Mouse (Mus musculus) erythroblast, adult 5-6 weeks (primary cell): ENCODE measurements around the gene Simc1. TPM values are rescaled to one million over a fixed set of nuclear protein-coding genes. Genes with fewer than 3 reads are reported as not detected.

Experiments
- ATAC-seq: replicated peaks from 2 replicates; pipeline ENCODE4 v1.8.0; 2016; ENCODE audit warnings: moderate number of reproducible peaks, mild to moderate bottlenecking, moderate TSS enrichment, inconsistent platforms; ENCODE audit not compliant: poor library complexity, low FRiP score, severe bottlenecking
- total RNA-seq, 2 experiments: library from RNA; stranded (forward) in 1 of 2; stranded (reverse) in 1 of 2; fragments of 150-400 nt in 1 of 2; fragments of 200-764, 138-1000 nt in 1 of 2; gene quantifications; 2 replicates each; pipeline versions ENCODE4 v1.2.3 to v1.2.4; 2015 to 2017; ENCODE audit warnings: low replicate concordance in 2 of 2

Gene Simc1
- total RNA-seq, 2 experiments from 2014 or later, result 1.2 TPM; not detected in 1

DNA sequence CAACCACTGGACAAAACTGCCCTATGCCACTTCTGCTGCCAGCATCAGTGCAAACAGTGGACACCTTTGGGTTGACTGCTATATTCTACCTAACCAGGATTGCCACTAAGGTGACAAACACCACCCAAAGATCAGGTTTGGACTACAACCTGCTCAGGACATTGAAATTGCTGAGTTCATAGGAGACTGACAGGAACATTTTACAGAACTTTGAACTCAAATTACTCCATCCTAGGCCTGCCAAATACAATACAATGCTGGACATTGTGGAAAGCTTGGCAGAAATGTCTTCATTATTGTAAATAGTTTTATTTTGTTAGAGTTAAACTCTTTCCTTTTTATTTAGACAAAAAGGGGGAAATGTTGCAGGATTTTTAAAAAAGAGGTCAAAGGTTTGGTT, 17.6 kb downstream of the Simc1 start:
- no peak for ATAC-seq

DNA sequence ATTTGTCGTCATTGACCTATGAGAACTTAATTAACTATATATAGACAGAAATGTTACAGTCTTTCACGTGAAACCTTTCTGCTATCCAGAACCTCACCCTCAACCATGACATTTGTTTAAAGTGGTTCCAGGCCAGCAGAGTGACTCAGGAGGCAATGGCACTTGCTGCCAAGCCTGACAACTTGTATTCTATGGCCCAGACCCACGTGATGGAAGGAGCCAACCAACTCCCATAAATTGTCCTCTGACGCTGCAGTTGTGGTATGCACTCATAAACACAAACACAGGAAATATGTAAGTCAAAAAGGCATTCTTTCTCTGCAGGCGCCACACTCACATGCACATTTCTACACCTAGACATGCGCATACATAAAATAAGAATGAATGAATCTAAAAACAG, 23.6 kb downstream of the Simc1 start:
- no peak for ATAC-seq

DNA sequence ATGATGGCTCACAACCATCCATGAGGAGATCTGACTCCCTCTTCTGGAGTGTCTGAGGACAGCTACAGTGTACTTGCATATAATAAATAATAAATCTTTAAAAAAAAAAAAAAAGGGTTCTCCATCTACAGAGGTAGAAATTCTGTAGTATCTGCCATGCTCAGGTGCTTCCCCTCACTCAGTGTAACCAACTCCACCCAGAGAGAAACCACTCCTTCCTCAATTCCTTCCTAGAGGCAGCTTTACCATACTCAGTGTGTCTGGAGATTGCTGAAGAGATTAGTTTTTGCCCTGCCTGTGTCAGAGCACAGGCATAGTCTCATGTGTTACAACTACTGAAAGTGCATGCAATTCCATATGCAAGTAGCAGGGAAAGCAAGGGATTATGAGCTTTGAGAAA, 28.6 kb downstream of the Simc1 start:
- ATAC-seq, result no peak

DNA sequence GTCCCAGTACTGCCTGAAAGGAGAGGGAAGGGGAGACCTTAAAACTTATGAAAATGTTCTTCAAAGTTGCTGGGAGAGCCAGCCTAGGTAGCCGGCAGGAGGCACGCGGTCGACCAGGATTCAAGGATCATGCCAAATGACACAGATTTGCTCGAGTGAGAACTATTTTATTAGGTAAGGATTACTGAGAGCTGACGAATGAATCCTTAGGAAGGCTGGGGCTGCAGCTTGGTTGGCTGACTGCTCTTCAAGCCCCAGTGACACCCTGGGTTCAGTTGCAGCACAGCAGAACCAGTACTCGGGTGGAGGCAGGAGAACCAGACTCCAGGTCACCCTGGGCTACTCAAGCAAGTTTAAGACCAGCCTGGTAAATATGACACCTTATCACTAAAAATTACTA, 44.5 kb downstream of the Simc1 start:
- no peak for ATAC-seq

DNA sequence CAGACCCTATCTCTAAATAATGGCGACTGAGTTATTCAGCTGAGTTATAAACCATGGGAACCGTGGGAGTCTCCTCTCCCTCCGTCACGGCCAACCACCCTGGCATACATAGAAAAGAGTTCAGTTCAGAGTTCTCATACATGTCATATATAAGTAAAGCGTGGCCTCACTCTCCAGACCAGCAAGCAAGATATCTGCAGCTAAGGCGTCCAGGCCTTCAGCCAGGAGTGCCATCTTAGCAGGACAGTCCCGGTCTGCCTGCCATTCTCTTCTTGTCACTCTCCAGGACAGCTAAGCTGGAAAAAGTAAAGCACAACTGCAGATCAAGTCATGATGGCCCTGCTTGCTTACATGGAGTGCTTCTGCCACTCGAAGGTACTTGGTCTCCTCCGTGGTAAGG, 52.6 kb downstream of the Simc1 start:
- ATAC-seq, result no peak

DNA sequence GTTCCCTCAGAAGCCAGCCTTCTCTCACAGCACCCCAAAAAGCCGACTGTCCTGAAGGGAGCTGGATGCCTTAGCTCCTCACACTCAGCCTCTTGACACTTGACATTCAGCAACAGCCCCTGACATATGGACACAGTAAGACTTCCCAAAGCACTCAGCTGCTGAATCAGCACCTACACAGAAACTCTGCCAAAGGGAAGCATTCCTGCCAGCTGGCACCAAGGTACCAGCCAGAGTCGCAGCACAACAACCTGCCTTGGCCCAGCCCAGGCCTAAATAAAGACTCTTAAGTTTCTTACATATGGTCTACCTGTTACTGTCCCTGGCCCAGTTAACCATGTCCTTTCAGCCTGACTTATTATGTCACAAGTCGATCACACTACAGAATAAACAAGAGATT, 53.2 kb downstream of the Simc1 start:
- ATAC-seq, result no peak

DNA sequence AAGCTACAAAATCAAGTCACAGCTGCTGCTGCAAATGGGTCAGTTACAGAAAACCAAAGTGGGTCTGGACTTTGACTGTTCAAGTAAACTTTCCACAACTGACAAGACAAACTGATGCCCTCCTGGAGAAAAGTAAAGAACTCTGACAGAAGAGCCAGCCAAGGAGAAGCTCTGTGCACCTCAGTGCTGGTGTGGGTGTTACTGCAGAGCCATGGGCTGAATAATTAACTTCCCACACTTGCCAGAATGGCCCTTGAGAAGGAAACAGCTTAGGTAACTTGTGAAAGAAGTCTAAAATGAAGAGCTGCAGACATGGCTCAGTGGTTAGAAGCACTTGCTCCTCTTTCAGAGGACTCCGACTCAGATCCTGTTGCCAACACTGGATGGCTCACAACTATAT, 54.1 kb downstream of the Simc1 start:
- no peak for ATAC-seq

DNA sequence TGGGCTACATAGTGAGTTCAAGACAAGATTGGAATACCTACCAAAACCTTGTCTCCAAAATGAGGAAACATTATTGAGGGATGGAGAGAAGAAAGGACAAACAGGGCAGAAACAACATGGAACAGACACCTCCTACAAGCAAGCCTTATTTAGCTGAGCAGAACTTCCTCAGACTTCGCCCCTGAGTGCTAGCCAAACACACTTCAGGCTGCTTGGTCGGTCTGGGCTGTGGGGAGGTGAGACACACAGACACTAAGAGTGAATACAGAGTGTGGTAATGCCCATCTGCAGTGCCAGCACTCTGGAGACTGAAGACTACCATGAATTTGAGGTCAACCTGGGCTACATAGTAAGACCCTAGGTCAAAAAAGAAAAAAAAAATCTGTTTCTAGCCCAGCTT, 56.1 kb downstream of the Simc1 start:
- no peak for ATAC-seq

DNA sequence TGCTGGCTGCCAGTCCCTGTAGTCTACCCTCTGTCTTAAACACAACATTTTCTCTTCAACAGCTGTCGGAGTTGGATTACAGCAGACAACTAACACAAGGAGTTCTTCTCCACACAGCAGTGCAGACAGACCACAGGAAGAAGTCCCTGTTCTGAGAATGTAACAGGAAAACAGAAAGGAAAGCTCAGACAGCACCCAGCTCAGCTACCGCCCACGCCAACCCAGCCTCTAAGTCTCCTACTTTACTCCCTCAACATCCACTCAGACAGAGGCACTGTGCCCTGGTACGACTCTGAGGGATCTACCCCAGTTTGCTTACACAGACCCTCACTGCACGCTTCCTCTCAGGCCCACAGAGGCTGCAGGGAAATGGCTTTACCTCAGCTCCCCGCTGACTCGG, 57.0 kb downstream of the Simc1 start:
- no peak for ATAC-seq

DNA sequence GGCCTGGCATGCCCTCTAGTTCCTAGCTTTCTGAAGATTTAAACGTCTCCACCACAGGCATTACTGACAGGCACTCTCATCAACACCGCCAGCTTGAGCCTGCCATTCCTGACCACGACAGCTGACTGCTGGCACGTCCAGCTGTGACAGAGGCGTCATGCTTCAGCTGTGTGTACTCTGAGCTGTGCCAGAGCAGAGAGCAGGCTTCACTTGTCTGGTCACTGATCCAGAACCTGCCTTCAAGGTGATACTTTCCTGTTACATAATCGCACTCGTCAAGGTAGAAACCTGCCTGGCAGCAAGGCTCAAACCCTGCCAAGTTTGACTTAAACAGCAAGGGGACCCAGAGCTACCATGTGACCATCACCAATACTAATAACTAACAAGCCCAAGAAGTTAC, 59.0 kb downstream of the Simc1 start:
- ATAC-seq, result no peak

DNA sequence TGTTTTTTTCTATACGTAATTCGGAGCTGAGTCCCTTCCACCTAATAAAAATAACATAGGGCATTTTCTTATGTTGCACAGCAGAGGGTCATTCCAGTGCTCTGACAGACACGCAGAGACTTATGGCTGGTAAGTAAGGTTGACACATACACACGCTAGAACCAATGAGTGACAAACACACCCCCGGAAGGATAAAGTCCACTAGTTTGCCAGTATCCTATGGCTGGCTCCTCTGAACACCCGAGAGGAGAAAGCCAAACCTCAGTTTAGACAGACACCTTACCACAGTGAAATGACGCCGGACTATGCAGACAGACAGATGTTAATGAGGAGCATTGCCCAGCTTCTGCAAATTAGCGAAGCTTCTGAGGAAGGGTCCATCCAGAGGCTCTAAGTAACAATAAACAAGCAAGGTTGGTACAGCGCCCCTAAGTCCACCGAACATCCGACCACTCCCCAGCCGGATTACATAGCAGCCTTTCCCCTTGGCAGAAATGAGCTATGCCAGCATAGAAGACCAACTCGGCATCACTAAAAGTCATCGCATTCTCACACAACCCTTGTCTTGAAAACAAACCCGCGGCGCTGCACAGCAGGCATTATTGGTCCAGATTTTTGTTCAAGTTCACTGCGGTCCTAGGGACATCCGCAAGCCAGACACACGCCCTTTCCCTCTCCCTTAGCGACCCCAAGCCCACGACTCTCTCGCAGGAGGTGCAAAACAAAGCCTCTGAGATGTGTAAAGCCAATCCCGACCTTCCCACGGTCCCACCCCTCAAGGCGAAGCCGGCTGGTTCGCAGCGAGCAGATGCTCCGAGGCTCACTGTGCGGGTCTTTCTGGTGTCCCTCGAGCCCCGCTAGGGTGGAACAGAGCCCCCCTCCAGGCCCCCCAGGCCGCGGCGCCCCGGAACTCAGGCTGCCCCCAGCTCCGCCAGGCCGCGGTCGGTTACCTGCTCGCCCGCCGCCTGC, 60.9 kb downstream of the Simc1 start:
- ATAC-seq, result peak; percentile 12; the same call in 1 of the 2 replicates

DNA sequence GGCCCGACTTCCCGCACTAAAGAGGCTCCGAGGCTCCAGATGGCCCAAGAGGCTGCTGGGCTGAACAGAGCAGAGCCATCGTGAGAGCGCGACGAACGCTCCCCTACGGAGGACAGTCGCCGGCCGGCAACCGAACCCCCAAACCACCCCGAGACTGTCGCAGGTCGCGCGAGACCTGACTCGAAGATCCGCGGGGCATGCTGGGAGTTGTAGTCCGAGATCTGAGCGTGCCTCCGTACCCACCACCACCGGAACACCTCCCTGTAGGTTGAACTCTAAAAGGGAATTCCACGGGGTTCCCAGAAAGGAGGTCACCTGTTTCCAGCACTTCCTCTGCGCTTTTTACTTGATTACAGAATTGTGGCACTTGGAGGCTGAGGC, 61.6 kb downstream of the Simc1 start, which contains the start of gene 4833439L19Rik:
TSS of gene 4833439L19Rik (minus strand) at position 235 of the 381 bp plus-strand sequence.
- ATAC-seq, result peak; percentile 97

DNA sequence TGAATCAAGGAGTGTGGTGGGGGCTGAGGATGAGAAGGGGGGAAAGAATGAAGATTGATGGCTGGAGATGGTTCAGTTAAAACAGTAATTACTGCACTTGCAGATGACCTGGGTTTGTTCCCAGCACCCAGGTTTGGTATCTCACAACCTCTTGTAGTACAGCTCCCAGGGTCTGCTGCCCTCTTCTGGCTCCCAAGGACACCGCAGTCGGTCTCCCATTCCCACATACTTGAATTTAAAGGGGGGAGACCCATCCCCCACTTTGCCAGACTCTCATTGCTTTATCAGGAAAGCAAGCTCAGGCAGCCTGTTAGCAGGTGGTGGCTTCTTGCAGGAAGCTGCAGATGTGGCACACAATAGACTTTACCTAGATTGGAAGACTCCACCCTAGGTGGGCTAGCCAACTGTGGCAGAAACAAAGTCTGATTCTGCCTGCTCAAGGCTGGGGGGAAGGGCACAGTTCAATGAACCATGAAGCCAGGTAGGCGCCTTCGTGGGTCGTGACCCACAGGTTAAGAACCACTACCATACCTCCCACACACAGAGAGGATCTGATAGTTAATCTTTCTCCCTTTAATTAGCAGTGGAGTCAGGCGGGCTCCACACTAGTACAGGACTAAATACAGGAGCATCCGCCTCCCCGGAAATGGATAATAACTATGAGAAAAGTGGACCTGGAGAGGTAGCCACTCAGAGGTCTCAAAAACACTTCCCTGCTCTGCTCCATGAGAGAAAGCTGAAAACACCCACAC, 62.2 kb downstream of the Simc1 start:
- peak; percentile 73 for ATAC-seq

DNA sequence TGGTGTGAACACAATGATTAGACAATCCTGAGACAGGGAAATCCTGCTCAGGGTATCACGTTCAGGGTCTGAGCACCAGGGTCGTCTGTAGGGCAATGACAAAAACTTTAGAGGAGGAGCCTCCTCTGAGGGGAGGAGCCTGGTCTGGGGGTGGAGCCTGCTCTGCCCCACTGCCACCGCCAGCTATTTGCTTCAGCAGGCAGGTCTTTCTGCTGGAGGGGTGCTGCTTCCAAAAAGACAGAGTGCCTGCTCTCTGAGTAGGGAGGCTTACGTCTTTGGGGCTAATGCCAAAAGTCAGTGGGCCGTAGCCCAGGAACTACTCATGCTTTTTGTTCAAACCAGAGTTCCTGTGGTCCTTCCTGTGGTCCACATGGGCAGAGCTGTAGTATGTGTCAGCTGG, 64.8 kb downstream of the Simc1 start:
- ATAC-seq, result no peak

DNA sequence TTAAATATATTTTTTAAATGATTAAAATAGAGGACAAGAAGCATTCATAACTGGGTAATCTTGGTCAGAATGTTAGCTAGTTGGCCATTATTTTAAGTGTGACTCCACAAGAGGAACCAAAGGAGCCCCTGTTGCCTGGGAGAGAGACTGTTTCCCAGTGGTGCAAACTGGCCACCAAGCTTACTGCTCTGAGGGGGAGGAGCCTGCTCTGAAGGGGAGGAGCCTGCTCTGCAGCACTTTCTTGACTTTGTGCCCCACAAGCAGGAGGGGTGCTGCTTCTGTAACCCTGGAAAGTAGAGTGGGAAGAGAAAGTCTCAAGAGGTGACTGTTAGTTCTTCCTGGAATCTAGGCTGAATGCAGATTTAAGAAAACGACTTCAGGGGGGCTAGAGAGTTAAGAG, 65.7 kb downstream of the Simc1 start:
- ATAC-seq, result no peak

DNA sequence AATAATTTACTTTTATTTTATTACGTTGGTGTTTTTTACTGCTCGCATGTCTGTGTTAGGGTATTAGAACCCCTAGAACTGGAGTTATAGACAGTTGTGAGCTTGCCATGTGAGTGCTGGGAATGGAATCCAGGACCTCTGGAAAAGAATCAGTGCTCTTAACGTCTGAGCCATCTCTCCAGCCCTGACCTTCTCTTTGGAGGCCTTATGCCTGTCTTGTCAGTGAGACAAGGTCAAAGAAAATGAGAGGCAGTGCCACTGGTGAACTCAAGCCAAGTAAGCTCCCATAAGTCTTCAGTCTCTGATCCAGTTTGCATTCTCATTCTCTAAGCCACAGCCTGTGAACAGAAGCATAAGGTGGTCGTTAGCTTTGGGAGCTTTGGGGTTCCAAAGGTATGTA, 67.2 kb downstream of the Simc1 start:
- no peak for ATAC-seq

DNA sequence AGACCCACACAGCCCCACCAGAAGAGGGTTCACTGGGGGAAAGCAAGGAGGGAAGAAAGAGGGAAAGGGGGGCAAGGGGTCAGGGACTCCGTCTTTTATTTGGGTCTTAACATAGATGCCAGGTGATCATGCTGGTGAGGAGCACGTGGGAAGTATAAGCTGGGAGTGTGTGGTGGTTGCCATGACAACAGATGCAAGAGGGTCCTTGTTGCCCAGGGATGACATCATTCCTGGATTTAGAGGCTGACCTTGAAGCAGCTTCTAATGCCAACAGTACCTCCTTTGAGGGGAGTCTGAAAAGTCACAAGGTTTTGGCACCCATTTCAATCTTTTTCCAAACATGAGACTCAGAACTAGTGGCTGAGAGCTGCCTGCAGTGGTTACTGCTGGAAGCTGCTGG, 68.1 kb downstream of the Simc1 start:
- ATAC-seq, result no peak

DNA sequence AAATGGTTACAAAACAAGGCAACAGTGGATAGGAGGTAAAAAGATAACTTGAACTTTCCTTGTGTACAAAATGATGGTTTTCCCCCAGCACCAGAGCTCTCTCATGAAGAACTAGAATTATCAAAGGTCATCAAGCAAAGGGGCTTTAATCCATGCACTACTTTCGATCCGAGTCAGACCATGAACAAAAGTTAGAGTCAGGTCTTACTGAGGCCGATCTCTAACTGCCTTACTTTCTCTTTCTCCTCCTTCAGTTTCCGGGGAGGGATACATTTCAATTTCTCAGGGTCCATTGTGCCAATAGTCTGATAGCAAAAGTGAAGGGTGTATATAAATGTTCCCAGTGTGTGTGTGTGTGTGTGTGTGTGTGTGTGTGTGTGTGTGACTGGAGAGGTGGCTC, 69.0 kb downstream of the Simc1 start:
- no peak for ATAC-seq

DNA sequence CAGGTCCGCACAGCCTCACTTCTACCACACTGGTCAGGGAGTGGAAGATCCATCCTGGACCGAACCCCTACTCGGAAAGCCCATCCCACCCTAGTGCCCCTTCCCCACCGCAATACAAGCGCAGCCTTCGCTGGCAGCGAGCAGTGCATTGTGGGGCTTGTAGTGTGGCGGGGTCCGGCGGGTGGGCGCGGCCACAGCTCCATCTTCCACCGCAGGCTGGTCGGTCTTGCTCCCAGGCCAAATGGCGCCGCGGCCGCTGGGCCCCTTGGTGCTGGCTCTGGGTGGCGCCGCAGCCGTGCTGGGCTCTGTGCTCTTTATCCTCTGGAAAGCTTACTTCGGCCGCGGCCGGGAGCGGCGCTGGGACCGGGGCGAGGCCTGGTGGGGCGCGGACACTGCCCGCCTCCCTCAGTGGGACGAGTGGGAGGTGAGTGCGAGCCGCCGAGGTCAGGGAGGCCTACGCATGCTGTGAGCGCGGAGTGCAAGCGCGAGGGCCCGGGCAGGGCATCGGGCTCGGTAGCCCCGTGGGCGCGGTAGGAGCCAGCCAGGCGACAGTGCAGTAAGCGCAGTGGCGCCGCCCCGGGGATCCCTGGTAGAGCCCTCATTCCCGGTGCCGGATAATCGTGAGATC, 71.4 kb downstream of the Simc1 start, which contains the start of gene Arl10:
TSS of gene Arl10 (plus strand) at position 162 of the 628 bp plus-strand sequence.
- no peak for ATAC-seq

DNA sequence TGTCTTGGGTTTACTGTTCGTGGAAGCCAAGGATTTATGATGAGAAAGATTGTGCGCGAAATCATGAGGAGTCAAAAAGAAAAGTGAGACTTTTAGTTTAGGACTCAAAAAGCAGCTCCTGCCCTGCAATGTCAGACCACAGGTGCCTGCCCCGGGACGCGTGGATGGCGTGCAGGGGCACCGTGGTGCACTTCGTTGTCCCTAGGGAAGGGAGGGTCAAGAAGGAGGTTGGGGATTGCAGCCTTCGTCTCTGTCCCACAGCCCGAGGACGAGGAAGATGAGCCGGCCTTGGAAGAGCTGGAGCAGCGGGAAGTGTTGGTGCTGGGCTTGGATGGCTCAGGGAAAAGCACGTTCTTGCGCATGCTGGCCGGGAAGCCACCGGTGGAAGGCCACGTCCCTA, 71.9 kb downstream of the Simc1 start:
- no peak for ATAC-seq
